Mouse (Mus musculus) spleen, postnatal 14 days (tissue): ENCODE results near the gene Skap1.
A peak's percentile ranks its signal among the peaks of the same experiment; 100 is the strongest.
"Not testable (repeated sequence)": the region's sequence is repeated elsewhere in the genome, so short reads cannot be mapped to it uniquely, and the experiment has no call there.

ENCODE experiments used
- DNase-seq, 2 experiments: peaks; one replicate each; pipeline ENCODE4 v3.0.0; 2021 to 2022; ENCODE audit warnings: low spot score in 2 of 2

Skap1 gene

DNA sequence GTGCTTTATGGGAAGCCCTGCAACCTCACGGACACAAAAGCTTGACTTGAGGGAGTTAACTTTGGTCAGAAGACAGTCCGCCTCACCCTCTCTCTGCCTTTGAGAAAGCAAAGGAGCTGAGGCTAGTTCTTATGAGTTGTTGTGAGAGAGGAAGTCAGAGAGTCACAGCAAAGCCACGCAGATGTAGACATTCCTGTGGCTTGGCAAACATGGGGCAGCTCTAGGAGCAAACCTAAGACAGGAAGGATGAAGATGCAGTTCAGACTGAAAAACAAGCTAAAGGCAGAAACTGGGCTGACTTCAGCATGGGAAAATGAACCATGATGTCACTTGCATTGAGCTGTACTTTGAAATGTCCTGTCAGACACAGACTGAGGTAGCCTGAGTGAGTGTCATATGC is 283.2 kb downstream of the Skap1 start:
- no peak for DNase-seq

DNA sequence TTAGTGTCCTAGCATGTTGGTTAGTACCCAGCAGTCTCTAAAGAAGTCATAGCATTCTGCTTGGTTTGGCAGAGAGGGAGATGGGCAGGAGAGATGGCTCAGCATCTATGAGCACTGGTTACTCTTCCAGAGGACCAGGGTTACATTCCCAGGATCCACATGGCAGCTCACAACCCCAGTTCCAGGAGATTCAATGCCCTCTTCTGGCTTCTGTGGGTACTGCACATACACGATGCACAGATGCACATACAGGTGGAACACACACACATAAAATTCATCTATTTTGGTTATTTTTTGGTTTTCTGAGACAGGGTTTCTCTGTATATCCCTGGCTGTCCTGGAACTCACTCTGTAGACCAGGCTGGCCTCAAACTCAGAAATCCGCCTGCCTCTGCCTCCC is 290.9 kb downstream of the Skap1 start:
- no peak for DNase-seq

DNA sequence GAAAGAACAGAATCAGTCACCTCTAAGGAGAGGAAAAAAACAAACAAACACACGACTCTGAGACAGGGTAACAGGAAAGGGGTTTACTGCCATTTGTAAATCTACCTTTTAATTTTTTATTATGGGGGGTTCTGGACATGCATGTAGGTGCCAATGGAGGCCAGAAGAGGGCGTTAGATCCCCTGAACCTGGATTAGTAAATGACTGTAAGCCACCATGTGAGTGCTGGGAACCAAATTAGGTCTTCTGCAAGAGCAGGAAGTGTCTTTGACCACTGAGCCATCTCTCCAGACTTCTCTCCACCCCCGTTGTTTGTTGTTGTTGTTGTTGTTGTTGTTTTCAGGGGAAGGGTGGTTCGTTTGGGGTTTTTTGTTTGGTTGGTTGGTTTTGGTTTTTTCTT is 293.0 kb downstream of the Skap1 start:
- no peak for DNase-seq

DNA sequence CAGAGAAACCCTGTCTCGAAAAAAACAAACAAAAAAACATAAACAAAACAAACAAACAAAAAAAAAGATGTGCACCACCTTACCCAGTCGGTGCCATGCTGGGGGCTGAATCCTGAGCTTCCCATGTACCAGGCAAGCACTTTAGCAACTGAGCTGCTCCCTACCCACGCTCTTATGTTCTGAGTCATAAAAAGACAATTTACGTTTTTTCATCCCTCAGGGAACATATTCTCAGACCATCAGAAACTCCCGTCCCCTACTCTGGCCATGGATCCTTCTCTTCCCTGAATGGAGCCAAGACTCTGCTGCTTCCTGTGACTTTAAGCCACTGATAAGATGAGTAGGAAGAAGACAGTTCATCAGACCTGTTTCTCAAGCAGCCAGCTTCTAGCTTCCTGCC is 294.0 kb downstream of the Skap1 start:
- DNase-seq = no peak

DNA sequence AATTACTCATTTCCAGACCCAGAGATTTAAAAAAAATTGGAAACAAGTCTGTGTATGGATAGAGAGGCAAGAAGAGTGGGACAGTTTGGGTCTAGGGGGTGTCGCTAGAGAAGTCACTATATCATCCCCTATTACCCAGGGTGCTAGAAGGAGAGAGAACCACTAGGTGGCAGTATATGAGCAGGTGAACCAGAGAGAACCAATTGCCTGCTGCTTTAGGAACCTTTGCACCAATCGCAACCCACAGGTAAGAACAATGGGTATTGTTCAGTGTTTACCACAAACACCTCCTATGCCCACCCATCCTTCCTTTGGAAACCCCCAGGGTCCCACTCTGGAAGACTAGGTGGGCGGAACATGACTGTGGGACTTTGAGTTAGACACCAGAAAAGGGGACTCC is 295.6 kb downstream of the Skap1 start:
- peak in 1 of 2 experiments; percentile 42 for DNase-seq

DNA sequence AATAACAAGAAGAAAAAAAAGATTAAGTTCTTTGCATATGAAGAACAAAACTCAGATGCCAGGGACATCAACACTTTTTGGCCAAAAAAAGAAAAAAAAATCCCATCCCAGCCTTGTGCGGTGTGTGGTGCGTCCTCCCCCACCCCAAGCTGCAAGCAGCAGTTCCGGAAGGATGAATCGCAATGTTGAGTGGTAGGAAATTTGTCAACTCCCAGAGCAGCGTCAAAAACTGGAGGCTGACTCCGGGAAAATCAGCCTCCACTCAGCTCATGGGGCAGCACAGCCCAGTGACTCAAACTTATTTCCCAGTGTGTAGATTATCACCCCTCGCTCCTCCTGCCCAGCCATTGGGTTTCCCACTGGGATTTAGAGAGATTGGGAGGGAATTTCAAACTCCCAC is 297.6 kb downstream of the Skap1 start:
- no peak for DNase-seq

DNA sequence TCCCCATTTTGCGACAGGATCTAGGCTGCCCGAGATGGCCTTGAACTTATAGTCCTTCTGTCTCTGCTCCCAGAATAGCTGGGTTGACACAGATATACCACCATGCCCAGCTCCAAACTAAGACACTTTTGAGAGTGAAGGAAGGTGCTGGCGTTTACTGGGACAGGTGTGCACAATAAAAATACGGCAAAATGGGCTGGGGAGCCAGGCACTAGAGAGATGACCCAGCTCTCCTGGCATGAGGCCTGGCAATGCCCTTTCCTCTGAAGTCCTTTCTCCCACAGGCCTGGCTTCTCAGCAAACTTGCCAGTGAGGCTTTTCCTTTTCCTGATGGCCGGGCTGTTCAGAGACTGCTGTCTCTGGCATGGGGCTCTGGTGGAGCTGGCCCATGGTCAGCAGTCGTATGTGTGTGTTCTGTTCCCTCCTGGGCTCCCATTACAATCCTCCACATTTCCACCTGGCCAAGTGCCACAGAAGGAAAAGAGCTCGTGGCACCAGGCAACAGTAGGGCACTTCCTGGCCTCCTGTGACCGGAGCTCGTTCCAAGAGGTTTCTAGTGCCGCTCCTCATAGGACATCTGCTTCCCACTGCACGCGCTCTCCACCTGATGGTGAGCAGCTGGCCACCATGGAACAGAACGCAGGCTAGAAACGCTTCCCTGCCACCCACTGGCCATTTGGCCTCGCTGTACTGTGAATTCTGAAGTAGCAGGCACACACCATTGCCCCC is 298.5 kb downstream of the Skap1 start:
- DNase-seq = no peak

DNA sequence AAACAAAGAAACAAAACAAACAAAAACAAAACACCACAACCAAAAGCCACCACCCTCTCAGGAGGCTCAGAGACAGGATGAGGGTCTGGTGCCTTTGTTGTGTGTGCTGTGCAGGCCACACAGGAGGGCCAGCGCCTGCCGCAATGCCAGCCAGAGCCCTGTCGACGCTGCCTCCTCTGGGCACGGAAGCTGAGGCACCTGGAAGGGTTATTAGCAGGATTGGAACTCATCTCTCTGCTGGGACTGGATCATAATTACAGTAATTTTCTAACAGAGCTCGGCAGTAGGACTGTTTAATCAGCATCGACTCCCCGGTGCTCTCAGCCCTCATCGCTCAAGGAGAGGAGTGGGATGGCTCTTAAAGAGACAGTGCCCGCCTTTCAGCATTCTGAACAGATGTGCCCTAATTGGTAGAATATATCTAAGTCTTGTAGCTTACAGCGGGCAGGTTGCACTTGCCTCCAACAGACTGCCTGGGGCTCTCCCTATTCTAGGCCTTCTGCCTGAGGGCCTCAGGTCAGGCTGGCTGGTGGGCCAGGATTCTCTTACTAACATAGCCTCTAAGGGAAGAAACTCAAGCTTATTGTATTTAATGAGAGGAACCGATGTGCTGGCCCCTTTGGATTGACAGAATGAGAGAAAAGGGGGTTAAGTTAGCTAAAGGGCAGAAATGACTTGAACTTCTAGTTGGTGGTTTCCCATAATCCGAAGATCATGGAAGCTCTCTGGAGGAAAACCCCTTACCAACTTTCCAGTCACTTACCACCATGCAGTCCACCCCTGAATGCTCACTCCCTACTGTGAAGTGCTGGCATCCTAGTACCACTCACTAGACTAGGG is 300.3 kb downstream of the Skap1 start:
- no peak for DNase-seq

DNA sequence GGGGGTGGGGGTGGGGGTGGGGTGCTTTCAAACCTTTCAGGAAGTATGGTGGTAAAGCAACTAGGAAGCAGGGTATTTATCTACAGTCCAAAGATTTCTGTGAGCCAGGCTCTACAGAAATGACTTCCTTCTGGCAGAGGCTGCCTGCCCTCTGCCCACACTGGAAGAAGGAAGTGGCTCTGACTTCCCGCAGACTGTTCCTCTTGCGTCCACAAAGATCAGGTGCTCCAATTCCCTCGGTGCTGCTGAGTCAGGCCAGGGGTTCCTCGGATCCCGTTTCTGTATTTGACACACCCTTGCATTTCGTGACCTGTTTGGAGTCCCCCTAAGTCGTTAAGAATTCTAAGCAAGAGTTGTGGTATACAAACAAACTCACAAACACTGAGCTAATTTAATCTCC is 301.3 kb downstream of the Skap1 start:
- no peak for DNase-seq

DNA sequence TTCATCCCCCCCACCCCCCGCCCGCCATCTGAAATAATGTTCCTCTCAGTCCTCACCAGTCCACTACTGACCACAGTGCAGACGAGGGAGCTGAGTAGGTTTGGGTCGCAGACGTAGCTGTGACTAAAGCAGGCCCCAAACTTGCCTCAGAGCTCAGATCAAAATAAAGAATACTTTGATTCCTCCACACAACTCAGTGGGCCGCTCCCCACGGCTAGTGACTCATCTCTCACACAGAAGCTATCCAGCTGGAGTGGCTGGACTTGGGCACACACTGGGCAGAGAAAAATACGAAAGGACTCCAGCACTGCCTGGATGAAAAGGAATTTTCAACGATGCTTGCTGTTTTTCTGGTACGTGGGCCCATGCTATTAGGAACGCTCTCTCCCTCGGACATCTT is 302.2 kb downstream of the Skap1 start:
- no peak for DNase-seq

DNA sequence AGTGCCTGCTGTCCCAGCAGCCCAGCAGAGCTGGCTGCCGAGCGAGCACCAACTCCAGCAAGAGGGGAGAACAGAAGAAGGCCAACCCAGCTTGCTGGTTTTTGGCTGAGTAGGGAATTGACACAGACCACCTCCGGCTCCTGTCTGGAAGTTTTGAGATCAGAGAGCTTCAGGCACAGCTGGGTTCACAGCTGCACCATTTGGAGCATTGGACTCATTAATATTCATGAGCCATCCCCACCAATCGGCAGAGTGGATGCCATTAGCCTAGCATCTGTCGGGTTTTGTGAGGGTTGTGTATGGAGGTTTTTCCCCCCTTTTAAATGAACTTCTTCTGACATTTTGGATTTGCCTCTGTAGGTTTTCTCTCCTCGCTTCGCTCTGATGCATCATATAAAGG is 302.7 kb downstream of the Skap1 start:
- DNase-seq = no peak

DNA sequence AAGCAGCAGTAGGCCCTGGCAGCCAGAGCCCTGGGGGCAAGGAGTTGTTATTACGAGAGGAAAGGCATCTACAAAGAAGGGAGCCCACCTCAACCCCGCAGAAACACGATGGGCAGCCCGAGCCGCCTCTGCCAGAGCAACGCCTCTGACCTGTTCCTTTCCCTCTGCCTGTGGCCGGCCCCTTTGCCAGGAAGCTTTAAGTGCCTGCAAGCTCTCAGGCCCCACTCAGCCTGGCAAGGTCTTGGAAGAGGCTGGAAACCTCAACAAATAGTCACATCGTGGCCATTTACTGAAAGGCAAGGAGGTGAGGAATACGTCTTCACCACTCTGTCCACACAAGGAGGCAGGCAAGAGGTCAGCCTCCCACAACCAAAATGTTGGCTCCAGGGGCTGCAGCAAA is 303.8 kb downstream of the Skap1 start:
- no peak for DNase-seq

DNA sequence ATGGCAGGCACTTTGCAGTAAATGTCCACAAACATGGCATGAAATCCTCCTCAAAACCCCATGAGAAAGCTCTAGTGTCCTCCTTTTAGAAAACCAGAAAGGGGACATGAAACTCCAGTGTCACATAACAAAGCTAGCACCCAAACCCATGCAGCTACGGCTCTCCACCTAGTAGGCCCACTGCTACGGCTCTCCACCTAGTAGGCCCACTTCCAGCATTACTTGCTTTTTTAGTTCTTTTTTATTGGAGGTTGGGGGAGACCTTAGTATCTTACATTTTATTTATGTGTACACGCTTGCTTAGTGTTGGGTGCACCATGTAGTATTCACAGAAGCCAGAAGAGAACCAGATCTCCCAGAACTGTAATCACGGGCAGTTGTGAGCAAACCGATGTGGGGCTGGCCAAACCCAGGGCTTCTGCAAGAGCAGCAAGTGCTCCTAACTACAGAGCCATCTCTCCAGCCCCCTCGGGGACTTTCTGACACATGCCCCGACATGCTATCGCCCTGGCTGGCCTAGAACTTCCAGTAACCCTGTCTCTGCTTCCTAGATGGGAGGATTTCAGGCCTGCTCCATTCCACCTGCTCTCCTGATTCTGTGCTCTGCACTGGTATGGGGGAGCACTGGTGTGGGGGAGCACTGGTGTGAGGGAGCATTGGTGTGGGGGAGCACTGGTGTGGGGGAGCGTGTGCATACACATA is 307.0 kb downstream of the Skap1 start:
- no peak for DNase-seq

DNA sequence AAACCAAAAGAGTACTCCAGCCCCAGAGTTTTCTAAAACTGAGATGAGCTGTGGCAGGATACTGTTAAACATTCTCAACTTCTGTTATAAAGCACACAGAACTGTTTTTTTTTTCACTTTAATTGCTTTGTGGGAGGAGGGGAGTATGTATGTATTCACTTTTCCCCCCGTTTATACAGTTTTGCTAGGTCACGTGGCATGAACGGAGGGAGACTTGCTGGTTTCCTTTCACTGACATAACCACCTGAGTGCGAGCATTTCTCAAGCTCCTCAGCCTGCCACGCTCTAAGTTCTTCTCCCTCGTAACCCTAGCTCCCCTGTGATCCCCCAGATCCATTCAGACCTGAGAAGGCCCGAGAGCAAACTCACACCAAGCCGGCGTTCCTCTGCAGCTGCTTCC is 308.0 kb downstream of the Skap1 start:
- no peak for DNase-seq

DNA sequence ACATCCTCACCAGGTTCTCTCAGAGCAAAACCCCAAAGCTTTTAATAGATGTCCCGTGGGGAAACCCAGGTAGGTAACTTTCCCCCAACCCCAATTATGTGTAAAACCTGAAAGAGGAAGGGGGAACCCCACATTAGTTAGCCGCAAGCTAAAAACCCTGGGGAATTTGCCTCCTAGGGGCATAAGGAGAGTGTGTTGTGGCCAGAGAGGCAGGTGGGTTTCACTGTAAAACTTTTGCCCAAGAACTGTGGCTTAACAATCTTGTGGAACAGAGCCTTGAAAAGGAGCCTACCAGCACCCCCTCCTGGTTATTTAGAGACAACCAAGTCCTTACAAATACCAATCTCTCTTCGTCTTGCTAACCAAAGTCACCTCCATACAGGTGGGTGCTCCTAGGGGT is 310.1 kb downstream of the Skap1 start:
- no peak for DNase-seq

DNA sequence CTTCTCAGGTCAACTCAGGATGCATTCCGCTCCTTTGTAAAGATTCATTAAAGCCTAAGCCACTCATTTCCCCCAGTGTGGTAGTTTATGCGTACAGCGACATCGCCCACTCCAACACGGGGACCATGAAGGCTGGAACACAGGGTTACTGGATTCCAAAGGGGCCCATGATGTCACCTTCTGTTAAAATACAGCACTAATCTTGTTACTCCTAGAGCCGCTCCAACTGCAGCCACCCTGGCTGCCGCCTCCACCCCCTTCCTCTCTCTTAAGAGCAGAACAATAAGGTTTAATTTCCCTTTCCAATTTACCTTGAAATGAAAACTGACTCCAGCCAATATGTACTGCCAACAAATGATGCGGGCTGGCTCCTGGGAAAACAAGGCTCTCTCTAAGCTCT is 310.7 kb downstream of the Skap1 start:
- no peak for DNase-seq

DNA sequence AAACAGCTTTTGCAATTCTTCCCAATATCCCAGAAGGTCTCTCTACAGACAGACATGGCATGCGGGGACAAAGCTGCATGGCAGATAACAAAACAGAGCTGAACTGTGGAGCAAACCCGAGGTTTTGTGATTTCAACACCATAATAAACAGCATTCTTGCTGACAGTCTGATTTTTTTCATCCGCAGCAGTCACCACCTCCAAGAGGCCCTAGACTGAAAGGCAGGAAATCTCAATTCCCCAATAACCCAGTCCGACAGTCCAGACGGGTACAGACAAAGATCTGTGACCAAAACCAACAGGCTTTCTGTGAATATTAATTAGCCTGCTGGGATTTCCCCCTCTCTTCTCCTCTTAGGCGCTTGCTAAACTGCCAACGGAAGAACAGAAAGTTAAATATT is 311.3 kb downstream of the Skap1 start:
- no peak for DNase-seq

DNA sequence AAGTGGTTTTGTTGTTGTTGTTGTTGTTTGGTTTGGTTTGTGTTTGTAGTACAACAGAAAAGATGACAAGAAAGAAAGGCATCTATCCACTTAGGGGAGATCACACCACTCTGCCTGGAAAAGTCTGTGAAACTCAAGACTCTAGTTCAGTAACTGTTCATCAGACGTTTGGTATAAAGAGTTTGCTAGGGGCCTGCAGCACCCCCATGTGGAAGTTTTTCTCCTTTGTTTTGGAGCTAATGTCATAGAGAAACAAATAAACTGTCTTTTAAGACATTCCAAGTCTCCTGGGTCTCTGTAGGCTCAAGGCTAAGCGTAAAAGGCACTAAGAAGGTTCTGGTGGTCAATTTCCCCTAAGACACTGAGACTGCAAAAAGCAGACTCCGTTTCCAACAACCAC is 311.7 kb downstream of the Skap1 start:
- DNase-seq = no peak

DNA sequence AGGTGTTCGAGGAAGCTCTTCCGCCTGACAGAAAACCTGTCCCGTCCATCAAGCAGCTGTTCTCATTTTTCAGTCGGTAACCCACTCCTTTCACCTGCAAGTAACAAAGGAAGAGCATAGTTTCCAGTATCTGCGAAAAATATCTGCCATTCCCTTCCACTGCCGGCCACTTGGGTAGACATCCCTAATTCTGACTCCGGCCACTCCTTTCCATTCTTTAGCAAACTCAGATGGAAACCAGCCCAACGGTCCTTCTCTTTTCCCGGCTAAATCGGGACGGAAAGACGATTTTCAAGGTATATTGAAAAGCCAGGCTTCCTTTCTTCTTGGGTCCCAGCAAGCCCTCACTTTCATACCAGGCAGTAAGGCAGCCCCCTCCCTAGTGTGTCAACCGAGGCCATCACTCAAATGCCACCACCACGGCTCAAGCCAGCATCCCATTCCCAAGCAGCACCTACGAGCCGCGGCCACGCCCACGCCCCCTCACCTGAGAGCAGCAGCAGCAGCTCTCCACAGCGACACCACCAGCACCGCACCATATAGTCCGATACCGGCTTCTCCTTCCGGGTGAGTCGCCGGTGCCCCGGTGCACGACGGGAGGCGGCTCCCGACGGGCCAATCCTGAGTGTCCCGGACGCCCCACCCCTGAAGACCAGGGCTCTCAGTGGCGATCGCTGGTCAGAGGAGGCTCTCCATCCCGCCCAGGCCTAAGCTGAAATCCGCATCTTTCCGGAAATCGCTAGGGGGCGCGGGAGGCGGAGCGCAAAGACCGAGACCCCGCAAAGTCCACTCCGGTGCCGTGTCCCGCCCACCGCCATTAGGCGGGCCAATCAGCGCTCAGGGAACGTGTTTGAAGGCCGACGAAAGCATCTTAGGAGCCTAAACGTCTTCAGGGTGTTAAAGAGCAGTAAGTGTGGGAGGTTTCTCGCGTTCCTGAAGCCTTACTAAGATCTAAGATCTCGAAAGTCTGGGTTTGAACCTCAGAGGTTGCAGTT is 312.9 kb downstream of the Skap1 start, which contains the start of gene Snx11:
Snx11 (minus strand) TSS at position 592 of the 995 bp plus-strand sequence.
- peak; percentile 99 for DNase-seq

DNA sequence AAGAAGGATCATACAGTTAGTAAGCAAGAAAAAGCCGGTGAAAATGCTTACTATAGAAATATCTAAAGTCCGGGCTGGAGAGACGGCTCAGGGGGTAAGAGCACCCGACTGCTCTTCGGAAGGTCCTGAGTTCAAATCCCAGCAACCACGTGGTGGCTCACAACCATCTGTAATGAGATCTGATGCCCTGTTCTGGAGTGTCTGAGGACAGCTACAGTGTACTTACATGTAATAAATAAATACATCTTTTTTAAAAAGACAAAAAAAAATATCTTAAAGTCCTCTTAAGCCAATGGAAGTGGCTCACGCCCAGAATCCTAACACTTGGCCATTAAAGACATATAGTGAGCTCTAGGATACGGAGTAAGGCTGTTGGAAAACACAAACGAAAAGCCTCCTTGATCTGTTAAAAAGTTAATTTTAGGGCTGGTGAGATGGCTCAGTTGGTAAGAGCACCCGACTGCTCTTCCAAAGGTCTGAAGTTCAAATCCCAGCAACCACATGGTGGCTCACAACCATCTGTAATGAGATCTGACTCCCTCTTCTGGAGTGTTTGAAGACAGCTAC is 313.8 kb downstream of the Skap1 start:
- DNase-seq = not testable (repeated sequence)

DNA sequence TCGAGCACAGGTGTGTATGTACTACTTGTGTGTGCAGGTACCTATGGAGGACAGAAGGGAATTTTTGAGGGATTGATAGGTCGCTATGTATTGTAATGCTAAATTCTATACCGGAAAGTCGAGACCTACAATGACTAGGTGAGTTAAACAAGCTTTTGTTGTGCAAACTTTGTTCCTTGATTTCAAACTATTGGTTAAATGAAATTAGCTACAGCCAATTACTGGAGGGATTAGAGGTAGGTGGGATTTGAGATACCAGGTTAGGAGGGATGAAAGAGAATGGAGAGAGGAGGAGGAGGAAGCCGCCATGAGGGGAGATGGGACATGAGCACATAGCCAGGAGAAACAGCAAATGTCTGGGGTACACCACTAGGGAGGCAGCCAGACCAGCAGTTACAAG is 315.9 kb downstream of the Skap1 start:
- DNase-seq = no peak
